Mouse (Mus musculus): ENCODE measurements around the gene Map3k6. TPM values are rescaled to one million over a fixed set of nuclear protein-coding genes. Genes with fewer than 3 reads are reported as not detected.

The Map3k6 gene
- polyA plus RNA-seq, 1 experiment from 2014 or later, result 3.5 TPM

DNA sequence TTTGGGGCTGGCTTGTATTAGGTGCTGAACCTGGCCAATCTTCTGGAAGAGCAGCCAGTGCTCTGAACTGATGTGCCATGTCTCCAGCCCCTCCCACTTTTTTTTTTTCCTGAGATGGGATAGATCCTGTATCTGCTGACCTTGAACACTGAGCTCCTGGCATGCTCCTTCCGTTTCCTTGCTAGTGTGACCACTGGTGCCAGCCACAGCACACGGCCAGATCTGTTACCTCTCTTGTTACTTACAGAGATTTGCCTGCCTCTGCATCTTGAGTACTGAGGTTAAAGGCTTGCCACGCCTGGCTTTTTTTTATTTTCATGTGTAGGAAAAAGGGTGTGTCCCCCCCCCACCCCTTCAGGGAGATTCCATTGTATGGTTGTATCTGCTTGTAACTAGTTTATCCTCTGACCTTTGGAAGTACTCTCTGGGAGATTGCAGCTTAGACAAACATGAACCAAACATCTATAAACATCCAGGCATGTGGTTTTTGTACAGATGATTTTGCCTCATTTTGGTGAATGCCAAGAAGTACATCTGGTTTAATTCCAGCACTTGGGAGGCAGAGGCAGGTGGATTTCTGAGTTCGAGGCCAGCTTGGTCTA is 46.0 kb downstream of the Map3k6 start:
- Histone ChIP-seq H3K27me3 (replicated peaks; ENCODE audit: control insufficient read depth, insufficient read depth, low read length) (no peaks in the 10 kb centered on the region), H3K9me3 (ENCODE audit: control insufficient read depth, low read length) (no peaks in the 10 kb centered on the region), H3K4me1 (replicated peaks; ENCODE audit: control insufficient read depth, insufficient read depth, low read length) (peaks cover 30% of the 10 kb centered on the region), H3K36me3 (ENCODE audit: control insufficient read depth, insufficient read depth, low read length) (no peaks in the 10 kb centered on the region), H3K4me3 (ENCODE audit: low read depth, low read length) (no peak overlapping the region), H3K27ac (ENCODE audit: low read depth, low read length) (no peak overlapping the region), H3K9ac (ENCODE audit: low read depth, low read length) (no peak overlapping the region), H3K4me2 (no peak overlapping the region; the same call in 1 of the 2 replicates)
- WGBS, result 57% methylated on average over 4 of the region's 4 CpGs
- DNase-seq (ENCODE audit: low spot score) (no peak), ATAC-seq (replicated peaks; ENCODE audit: low FRiP score) (no peak)

DNA sequence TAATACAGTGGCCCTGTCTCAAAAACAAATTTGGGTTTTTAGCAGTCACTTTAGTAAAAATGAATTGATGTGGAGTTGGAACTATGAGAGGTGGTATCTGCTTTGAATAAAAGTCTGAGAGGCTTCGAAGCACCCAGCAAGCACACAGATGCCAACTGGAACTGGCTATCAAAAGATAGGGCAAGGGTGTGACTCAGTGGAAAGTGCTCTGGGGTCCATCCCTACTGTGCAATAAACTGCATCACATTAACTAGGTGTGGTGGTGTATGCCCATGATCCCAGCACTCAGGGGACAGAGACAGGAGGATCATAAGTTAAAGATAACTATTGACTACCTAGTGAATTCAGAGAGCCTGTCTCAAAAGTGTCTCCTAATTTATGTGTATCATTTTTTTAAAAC is 50.6 kb downstream of the Map3k6 start:
- Histone ChIP-seq H3K9me3 (ENCODE audit: control insufficient read depth, low read length) (no peaks in the 10 kb centered on the region), H3K9ac (ENCODE audit: low read depth, low read length) (no peak overlapping the region), H3K4me2 (no peak overlapping the region), H3K4me1 (replicated peaks; ENCODE audit: control insufficient read depth, insufficient read depth, low read length) (peaks cover 13% of the 10 kb centered on the region), H3K27me3 (replicated peaks; ENCODE audit: control insufficient read depth, insufficient read depth, low read length) (no peaks in the 10 kb centered on the region), H3K4me3 (ENCODE audit: low read depth, low read length) (no peak overlapping the region), H3K36me3 (ENCODE audit: control insufficient read depth, insufficient read depth, low read length) (peaks cover 5% of the 10 kb centered on the region; the same call in 1 of the 2 replicates), H3K27ac (ENCODE audit: low read depth, low read length) (no peak overlapping the region)
- 83% methylated on average over 1 of the region's 1 CpGs for WGBS
- DNase-seq (ENCODE audit: low spot score) (no peak), ATAC-seq (replicated peaks; ENCODE audit: low FRiP score) (no peak)

GRCm38 (mm10) chr4:133292405-133292804 is 51.8 kb downstream of the Map3k6 start:
- no peak overlapping the region for H3K9ac ChIP-seq (ENCODE audit: low read depth, low read length)
- no peaks in the 10 kb centered on the region for H3K27me3 ChIP-seq (replicated peaks; ENCODE audit: control insufficient read depth, insufficient read depth, low read length)
- no peak overlapping the region for H3K4me2 ChIP-seq
- H3K9me3 ChIP-seq (ENCODE audit: control insufficient read depth, low read length), result no peaks in the 10 kb centered on the region
- no peak overlapping the region for H3K4me3 ChIP-seq (ENCODE audit: low read depth, low read length)
- H3K4me1 ChIP-seq (replicated peaks; ENCODE audit: control insufficient read depth, insufficient read depth, low read length), result peaks cover 7% of the 10 kb centered on the region; the same call in 1 of the 2 replicates
- 90% methylated on average over 4 of the region's 4 CpGs for WGBS
- H3K36me3 ChIP-seq (ENCODE audit: control insufficient read depth, insufficient read depth, low read length), result peaks cover 5% of the 10 kb centered on the region; the same call in 1 of the 2 replicates
- H3K27ac ChIP-seq (ENCODE audit: low read depth, low read length), result no peak overlapping the region
- no peak for DNase-seq (ENCODE audit: low spot score)
- no peak for ATAC-seq (replicated peaks; ENCODE audit: low FRiP score)

- peaks cover 9% of the 10 kb centered on the region; the same call in 1 of the 2 replicates for H3K4me1 ChIP-seq (replicated peaks; ENCODE audit: control insufficient read depth, insufficient read depth, low read length)
- no peaks in the 10 kb centered on the region for H3K9me3 ChIP-seq (ENCODE audit: control insufficient read depth, low read length)
- no peak overlapping the region for H3K4me2 ChIP-seq
- peak overlapping the region; percentile 13; the same call in 1 of the 2 replicates for H3K9ac ChIP-seq (ENCODE audit: low read depth, low read length)
- ATAC-seq (replicated peaks; ENCODE audit: low FRiP score) (no peak), DNase-seq (ENCODE audit: low spot score) (no peak)
- peaks cover 5% of the 10 kb centered on the region; the same call in 1 of the 2 replicates for H3K36me3 ChIP-seq (ENCODE audit: control insufficient read depth, insufficient read depth, low read length)
- H3K4me3 ChIP-seq (ENCODE audit: low read depth, low read length), result no peak overlapping the region
- no peak overlapping the region for H3K27ac ChIP-seq (ENCODE audit: low read depth, low read length)
- no peaks in the 10 kb centered on the region for H3K27me3 ChIP-seq (replicated peaks; ENCODE audit: control insufficient read depth, insufficient read depth, low read length)
- WGBS, result 46% methylated on average over 24 of the region's 24 CpGs
Measured at GRCm38 (mm10) chr4:133292901-133293843, 52.6 kb downstream of the Map3k6 start.

GRCm38 (mm10) chr4:133294084-133294483 is 53.5 kb downstream of the Map3k6 start:
- no peak overlapping the region for H3K4me2 ChIP-seq

DNA sequence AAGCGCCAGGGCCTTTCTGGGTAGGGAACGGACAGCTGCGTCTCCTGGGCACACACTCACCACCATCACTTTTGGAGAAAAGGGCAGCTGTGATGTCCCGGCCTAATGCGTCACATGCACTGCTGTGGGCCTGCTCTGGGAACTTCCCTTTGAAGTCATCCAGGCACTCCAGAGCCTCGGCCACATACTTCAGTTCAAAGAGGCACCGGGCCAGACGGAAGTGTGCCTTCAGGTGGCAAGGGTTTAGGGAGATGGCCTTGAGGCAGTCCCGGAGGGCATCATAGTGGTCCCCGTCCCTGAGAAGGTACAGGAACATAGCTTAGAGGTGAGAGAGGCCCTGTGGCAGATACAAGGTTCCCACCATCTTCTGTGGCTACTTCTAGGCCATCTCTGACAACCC is 56.7 kb downstream of the Map3k6 start:
- Histone ChIP-seq H3K9me3 (ENCODE audit: control insufficient read depth, low read length) (no peaks in the 10 kb centered on the region), H3K4me1 (replicated peaks; ENCODE audit: control insufficient read depth, insufficient read depth, low read length) (peaks cover 9% of the 10 kb centered on the region; the same call in 1 of the 2 replicates), H3K9ac (ENCODE audit: low read depth, low read length) (peak overlapping the region; percentile 2; the same call in 1 of the 2 replicates), H3K27me3 (replicated peaks; ENCODE audit: control insufficient read depth, insufficient read depth, low read length) (no peaks in the 10 kb centered on the region), H3K27ac (ENCODE audit: low read depth, low read length) (no peak overlapping the region), H3K4me2 (no peak overlapping the region), H3K4me3 (ENCODE audit: low read depth, low read length) (no peak overlapping the region), H3K36me3 (ENCODE audit: control insufficient read depth, insufficient read depth, low read length) (peaks cover 5% of the 10 kb centered on the region; the same call in 1 of the 2 replicates)
- WGBS, result 63% methylated on average over 10 of the region's 10 CpGs
- DNase-seq (ENCODE audit: low spot score) (no peak), ATAC-seq (replicated peaks; ENCODE audit: low FRiP score) (no peak)

More at GRCm38 (mm10) chr4:133294084-133294483, 53.5 kb downstream of the Map3k6 start:
- 59% methylated on average over 11 of the region's 11 CpGs for WGBS
- ATAC-seq (replicated peaks; ENCODE audit: low FRiP score), result no peak
- H3K4me3 ChIP-seq (ENCODE audit: low read depth, low read length), result no peak overlapping the region
- H3K9ac ChIP-seq (ENCODE audit: low read depth, low read length), result no peak overlapping the region
- H3K36me3 ChIP-seq (ENCODE audit: control insufficient read depth, insufficient read depth, low read length), result peaks cover 5% of the 10 kb centered on the region; the same call in 1 of the 2 replicates
- H3K4me1 ChIP-seq (replicated peaks; ENCODE audit: control insufficient read depth, insufficient read depth, low read length), result peaks cover 9% of the 10 kb centered on the region; the same call in 1 of the 2 replicates
- H3K27ac ChIP-seq (ENCODE audit: low read depth, low read length), result no peak overlapping the region
- DNase-seq (ENCODE audit: low spot score), result no peak
- no peaks in the 10 kb centered on the region for H3K27me3 ChIP-seq (replicated peaks; ENCODE audit: control insufficient read depth, insufficient read depth, low read length)
- H3K9me3 ChIP-seq (ENCODE audit: control insufficient read depth, low read length), result no peaks in the 10 kb centered on the region

DNA sequence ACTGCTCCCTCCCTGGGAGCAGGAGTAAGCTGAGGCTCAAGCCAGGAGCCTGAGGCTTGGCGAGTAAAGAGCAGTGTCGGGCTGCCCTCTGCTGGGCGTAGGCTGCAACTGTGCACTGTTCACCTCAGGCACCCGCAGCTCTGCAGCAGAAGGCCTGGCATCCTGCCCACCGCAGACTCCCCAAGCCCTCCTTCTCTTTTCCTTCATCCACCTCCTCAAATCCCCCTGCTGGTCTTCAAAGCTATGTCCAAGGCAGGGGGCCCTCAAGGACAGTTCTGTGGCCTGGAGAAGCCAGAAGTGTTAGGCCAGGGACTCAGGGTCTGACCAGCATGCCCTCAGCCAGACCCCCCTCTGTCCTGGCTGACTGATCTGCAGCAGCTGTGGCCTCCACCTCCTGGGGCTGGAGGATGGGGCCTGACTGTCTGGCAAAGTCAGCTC is 57.2 kb downstream of the Map3k6 start:
- Histone ChIP-seq H3K4me2 (no peak overlapping the region), H3K9me3 (ENCODE audit: control insufficient read depth, low read length) (no peaks in the 10 kb centered on the region), H3K9ac (ENCODE audit: low read depth, low read length) (no peak overlapping the region), H3K4me1 (replicated peaks; ENCODE audit: control insufficient read depth, insufficient read depth, low read length) (peaks cover 9% of the 10 kb centered on the region; the same call in 1 of the 2 replicates), H3K27me3 (replicated peaks; ENCODE audit: control insufficient read depth, insufficient read depth, low read length) (no peaks in the 10 kb centered on the region), H3K4me3 (ENCODE audit: low read depth, low read length) (no peak overlapping the region), H3K36me3 (ENCODE audit: control insufficient read depth, insufficient read depth, low read length) (peaks cover 5% of the 10 kb centered on the region; the same call in 1 of the 2 replicates), H3K27ac (ENCODE audit: low read depth, low read length) (no peak overlapping the region)
- DNase-seq (ENCODE audit: low spot score) (peak; percentile 71), ATAC-seq (replicated peaks; ENCODE audit: low FRiP score) (peak; percentile 67)
- 5% methylated on average over 5 of the region's 5 CpGs for WGBS

GRCm38 (mm10) chr4:133298516-133299365 is 58.1 kb downstream of the Map3k6 start:
- Histone ChIP-seq H3K4me2 (no peak overlapping the region), H3K36me3 (ENCODE audit: control insufficient read depth, insufficient read depth, low read length) (peaks cover 5% of the 10 kb centered on the region; the same call in 1 of the 2 replicates), H3K27me3 (replicated peaks; ENCODE audit: control insufficient read depth, insufficient read depth, low read length) (no peaks in the 10 kb centered on the region), H3K4me1 (replicated peaks; ENCODE audit: control insufficient read depth, insufficient read depth, low read length) (peaks cover 3% of the 10 kb centered on the region; the same call in 1 of the 2 replicates), H3K9ac (ENCODE audit: low read depth, low read length) (no peak overlapping the region), H3K9me3 (ENCODE audit: control insufficient read depth, low read length) (no peaks in the 10 kb centered on the region), H3K4me3 (ENCODE audit: low read depth, low read length) (no peak overlapping the region), H3K27ac (ENCODE audit: low read depth, low read length) (no peak overlapping the region)
- ATAC-seq (replicated peaks; ENCODE audit: low FRiP score) (no peak), DNase-seq (ENCODE audit: low spot score) (no peak)
- WGBS, result 49% methylated on average over 12 of the region's 12 CpGs

All from liver, embryonic 11.5 days (tissue).